Mouse (Mus musculus) thymus, postnatal 4 days (tissue): ENCODE data around the gene St7l.
A peak's percentile ranks its signal among the peaks of the same experiment; 100 is the strongest.

Experiments used
- DNase-seq: peaks from one replicate; pipeline ENCODE4 v3.0.0; 2021

The St7l gene

GRCm38 (mm10) chr3:104963331-104964276, 99.8 kb downstream of the St7l start:
- peak; percentile 61 for DNase-seq

- no peak for DNase-seq
These were observed 101.5 kb downstream of the St7l start for GRCm38 (mm10) chr3:104965070-104965855.

GRCm38 (mm10) chr3:104965991-104966554, 102.3 kb downstream of the St7l start:
- DNase-seq = no peak

GRCm38 (mm10) chr3:104967548-104968300, 103.9 kb downstream of the St7l start:
- DNase-seq = peak; percentile 92
